Mouse (Mus musculus) CD4-positive, CD25-positive, alpha-beta regulatory T cell, adult 9 weeks (primary cell): ENCODE data around the gene Rfx3. TPM values are rescaled to one million over a fixed set of nuclear protein-coding genes. Genes with fewer than 3 reads are reported as not detected.

Source experiments
- polyA plus RNA-seq: library from polyadenylated mRNA; unstranded; fragments of 100-300 nt; shearing (Covaris generic); gene quantifications from one replicate; pipeline ENCODE4 v1.2.1, GENCODE M21; 2017

The Rfx3 gene
- polyA plus RNA-seq, result 10.7 TPM

GRCm38 (mm10) chr19:28010471-28011395 lies at the start of gene Rfx3:
Rfx3 (minus strand) TSS chr19:28011166.

